Mouse (Mus musculus) heart, embryonic 12.5 days (tissue): ENCODE results near the gene Churc1. TPM values are rescaled to one million over a fixed set of nuclear protein-coding genes. Genes with fewer than 3 reads are reported as not detected.

Experiments
- polyA plus RNA-seq: library from polyadenylated mRNA; unstranded; fragments of >200 nt; fragmentation: Nextera tagmentation; extraction: Ambion mirVana; gene quantifications from 2 replicates; pipeline ENCODE4 v1.2.1, GENCODE M21; 2016

Gene Churc1
- polyA plus RNA-seq, 1 experiment from 2014 or later = 131 TPM

Other genes starting within 250 kb of the Churc1 start
- 8.2 and 10.3 TPM in 2 replicates for gene Plekhg3, start 234.6 kb upstream of the Churc1 start, polyA plus RNA-seq
- 13.4 and 13.5 TPM in 2 replicates for gene Sptb, start 55.0 kb upstream of the Churc1 start, polyA plus RNA-seq
- gene Fntb, start 51 bp downstream of the Churc1 start, polyA plus RNA-seq = 30.9 and 31.7 TPM in 2 replicates
- 0.49 TPM in 1 of 2 replicates, not detected in the other for gene Gpx2, start 30.0 kb downstream of the Churc1 start, polyA plus RNA-seq
- 2.9 and 3.6 TPM in 2 replicates for gene Rab15, start 57.4 kb downstream of the Churc1 start, polyA plus RNA-seq
- gene Max, start 196.7 kb downstream of the Churc1 start, polyA plus RNA-seq = 8.2 and 8.9 TPM in 2 replicates